Mouse (Mus musculus) thymus, adult 2 months (tissue): ENCODE results near the gene Gnb1.

ENCODE experiments used
- CTCF ChIP-seq: fragments of 200-500 bp; IDR thresholded peaks from 2 replicates; pipeline ENCODE4 v1.5.1; 2012; ENCODE audit warnings: mild to moderate bottlenecking, control low read depth, low read length, moderate library complexity, borderline replicate concordance; ENCODE audit not compliant: control insufficient read depth, poor library complexity, insufficient read depth; ENCODE audit errors: extremely low read depth
- POLR2A ChIP-seq: fragments of 200-500 bp; IDR thresholded peaks from 2 replicates; pipeline ENCODE4 v1.6.1; 2012; ENCODE audit warnings: mild to moderate bottlenecking, low read length, control low read depth, moderate library complexity; ENCODE audit not compliant: control insufficient read depth, poor library complexity, insufficient read depth; ENCODE audit errors: extremely low read depth

DNA sequence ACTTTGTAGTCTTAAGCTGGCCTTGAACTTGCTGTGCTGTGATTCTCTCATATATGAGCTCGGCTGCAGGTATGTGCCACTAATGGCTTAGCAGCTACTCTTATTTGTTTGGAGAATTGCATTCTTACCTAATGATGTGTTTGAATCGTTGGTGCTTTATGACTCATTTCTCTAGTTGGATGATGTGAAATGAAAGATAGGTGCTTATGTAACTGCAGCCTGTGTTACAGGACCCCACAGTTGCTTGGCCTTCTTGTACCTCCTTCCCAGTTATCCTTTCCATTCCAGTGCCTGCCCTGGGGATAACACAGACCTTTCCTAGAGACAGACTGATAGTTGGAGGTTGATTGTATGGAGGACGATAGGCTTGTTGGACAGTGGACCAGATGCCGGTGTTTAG is 17.5 kb downstream of the Gnb1 start:
- TF ChIP-seq CTCF = no peak
- no peak for TF ChIP-seq POLR2A
